Mouse (Mus musculus) C2C12 (cell line): ENCODE results near the gene Tmem128.

Experiments used
- CEBPB ChIP-seq: IDR thresholded peaks from one replicate; pipeline ENCODE4 v1.6.1; 2011; ENCODE audit warnings: low read depth, mild to moderate bottlenecking, control low read depth, moderate library complexity
- CTCF ChIP-seq: IDR thresholded peaks from one replicate; pipeline ENCODE4 v1.5.1; 2011; ENCODE audit not compliant: control insufficient read depth, insufficient read depth, insufficient read length
- FOSL1 ChIP-seq: IDR thresholded peaks from one replicate; pipeline ENCODE4 v1.8.0; 2011; ENCODE audit warnings: mild to moderate bottlenecking, low read length; ENCODE audit not compliant: poor library complexity, insufficient read depth, severe bottlenecking
- MAX ChIP-seq: IDR thresholded peaks from one replicate; pipeline ENCODE4 v1.6.1; 2011; ENCODE audit warnings: mild to moderate bottlenecking, control low read depth
- MYOD1 ChIP-seq: IDR thresholded peaks from one replicate; pipeline ENCODE4 v1.6.1; 2011; ENCODE audit warnings: low read depth; ENCODE audit not compliant: control insufficient read depth, insufficient read length
- MYOG ChIP-seq: IDR thresholded peaks from one replicate; pipeline ENCODE4 v1.6.1; 2011; ENCODE audit not compliant: control insufficient read depth, insufficient read length; ENCODE audit errors: extremely low read depth
- USF1 ChIP-seq: IDR thresholded peaks from one replicate; pipeline ENCODE4 v1.6.1; 2011; ENCODE audit warnings: low read depth, mild to moderate bottlenecking, control low read depth, moderate library complexity

DNA sequence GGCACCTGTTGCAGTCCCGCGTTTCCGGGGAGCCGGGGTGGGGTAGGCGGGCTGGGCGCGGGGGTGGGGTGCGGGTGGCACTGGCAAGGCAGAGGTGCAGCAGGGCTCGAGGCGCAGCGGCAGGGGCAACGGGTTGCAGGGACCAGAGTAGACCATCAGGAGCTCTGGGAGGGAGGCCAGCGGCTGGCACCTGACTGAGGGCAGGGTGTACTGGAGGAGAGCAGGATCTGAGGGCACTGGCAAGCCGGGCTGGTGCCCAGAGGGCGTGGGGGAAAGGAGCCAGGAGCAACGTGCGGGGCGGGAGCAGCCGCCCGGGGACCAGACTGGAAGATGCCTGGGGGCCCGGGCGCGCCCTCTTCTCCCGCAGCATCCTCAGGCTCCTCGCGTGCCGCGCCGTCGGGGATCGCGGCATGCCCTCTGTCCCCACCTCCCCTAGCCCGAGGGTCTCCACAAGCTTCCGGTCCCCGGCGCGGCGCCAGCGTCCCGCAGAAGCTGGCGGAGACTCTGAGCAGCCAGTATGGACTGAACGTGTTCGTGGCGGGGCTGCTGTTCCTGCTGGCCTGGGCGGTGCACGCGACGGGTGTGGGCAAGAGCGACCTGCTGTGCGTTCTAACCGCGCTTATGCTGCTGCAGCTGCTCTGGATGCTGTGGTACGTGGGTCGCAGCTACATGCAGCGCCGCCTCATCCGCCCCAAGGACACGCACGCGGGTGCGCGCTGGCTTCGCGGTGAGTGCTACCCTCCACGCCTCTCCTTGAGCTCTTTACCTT is 17.3 kb downstream of the Tmem128 start:
- TF ChIP-seq CTCF (no peak), MAX (no peak), USF1 (no peak), MYOG (no peak), CEBPB (no peak), FOSL1 (no peak), MYOD1 (no peak)
